20 mouse cellular contexts compared by ENCODE assay signal in the genomic region with DNA sequence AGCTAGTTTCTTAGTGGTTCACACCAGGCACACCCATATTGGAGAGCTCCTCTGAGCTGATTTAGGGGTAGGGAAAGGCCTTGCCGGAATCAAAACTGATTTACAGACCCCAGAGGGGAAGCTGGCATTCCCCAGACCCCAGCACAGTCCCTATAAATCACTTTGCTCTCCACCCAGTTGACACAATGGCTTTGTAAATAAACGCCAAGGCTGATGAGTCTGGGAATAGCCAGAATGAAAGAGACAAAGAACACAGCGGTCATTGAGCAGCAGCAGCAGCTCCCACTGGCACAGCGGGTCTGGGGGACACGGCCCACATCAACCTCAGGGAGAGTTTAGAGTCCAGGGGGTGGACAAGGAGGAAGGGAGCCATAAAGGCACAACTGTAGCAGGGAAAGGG.
DNase-seq lines count a peak whose midpoint lies in the region; ATAC-seq and TF ChIP-seq lines count a peak whose summit lies in the region.
"Had no signal": no experiment of that assay in that cellular context is flagged by ENCODE, and none has a peak within 500 bp of the region (broad histone marks: within the 10 kb centered on the region; RNA-seq: fewer than 3 reads in every experiment).

No protein-coding gene starts in this region.

- H3K9me3 ChIP-seq in kidney, embryonic 16.5 days (ENCODE audit: low read length) = no peaks in the 10 kb centered on the region
- no peaks in the 10 kb centered on the region for H3K9me3 ChIP-seq in hindbrain, embryonic 14.5 days (ENCODE audit: control insufficient read depth, low read length)
- no peaks in the 10 kb centered on the region for H3K9me3 ChIP-seq in neural tube, embryonic 12.5 days
- no peaks in the 10 kb centered on the region for H3K9me3 ChIP-seq in stomach, postnatal 0 days (ENCODE audit: control insufficient read depth, low read length)
- H3K9me3 ChIP-seq: embryonic facial prominence, embryonic 15.5 days; heart, embryonic 15.5 days had no signal

- H3K27ac ChIP-seq in kidney, embryonic 16.5 days (ENCODE audit: low read length) = no peak overlapping the region
- H3K27ac ChIP-seq in hindbrain, embryonic 14.5 days = peak overlapping the region; percentile 33
- peak overlapping the region; percentile 84 for H3K27ac ChIP-seq in neural tube, embryonic 12.5 days
- no peak overlapping the region for H3K27ac ChIP-seq in stomach, postnatal 0 days (replicated peaks)
- H3K27ac ChIP-seq: embryonic facial prominence, embryonic 15.5 days; heart, embryonic 15.5 days had no signal

- H3K4me3 ChIP-seq in kidney, embryonic 16.5 days (ENCODE audit: low read length) = no peak overlapping the region
- no peak overlapping the region for H3K4me3 ChIP-seq in hindbrain, embryonic 14.5 days (replicated peaks; ENCODE audit: low read length)
- H3K4me3 ChIP-seq in neural tube, embryonic 12.5 days = no peak overlapping the region
- H3K4me3 ChIP-seq in stomach, postnatal 0 days (ENCODE audit: low read depth, low read length) = no peak overlapping the region
- H3K4me3 ChIP-seq: embryonic facial prominence, embryonic 15.5 days; heart, embryonic 15.5 days had no signal

- H3K9ac ChIP-seq in kidney, embryonic 16.5 days (replicated peaks; ENCODE audit: low read length) = no peak overlapping the region
- H3K9ac ChIP-seq in hindbrain, embryonic 14.5 days = no peak overlapping the region
- peak overlapping the region; percentile 13; the same call in 1 of the 2 replicates for H3K9ac ChIP-seq in neural tube, embryonic 12.5 days
- no peak overlapping the region for H3K9ac ChIP-seq in stomach, postnatal 0 days (ENCODE audit: low read length)
- H3K9ac ChIP-seq: embryonic facial prominence, embryonic 15.5 days; heart, embryonic 15.5 days had no signal

- TF ChIP-seq CTCF in stomach, postnatal 0 days (IDR thresholded peaks at IDR 0.05; ENCODE audit: low read depth) = no peak

- no peak overlapping the region for H3K4me2 ChIP-seq in kidney, embryonic 16.5 days (replicated peaks; ENCODE audit: low read depth, low read length)
- H3K4me2 ChIP-seq in hindbrain, embryonic 14.5 days (replicated peaks) = no peak overlapping the region
- H3K4me2 ChIP-seq in neural tube, embryonic 12.5 days (replicated peaks) = peak overlapping the region; percentile 27; the same call in 1 of the 2 replicates
- no peak overlapping the region for H3K4me2 ChIP-seq in stomach, postnatal 0 days (replicated peaks; ENCODE audit: low read depth)
- H3K4me2 ChIP-seq: embryonic facial prominence, embryonic 15.5 days; heart, embryonic 15.5 days; liver, embryonic 11.5 days had no signal

- H3K27me3 ChIP-seq in kidney, embryonic 16.5 days (ENCODE audit: insufficient read depth, low read length) = no peaks in the 10 kb centered on the region
- H3K27me3 ChIP-seq in hindbrain, embryonic 14.5 days (ENCODE audit: control insufficient read depth, insufficient read depth, low read length) = no peaks in the 10 kb centered on the region
- H3K27me3 ChIP-seq in neural tube, embryonic 12.5 days (replicated peaks) = no peaks in the 10 kb centered on the region
- no peaks in the 10 kb centered on the region for H3K27me3 ChIP-seq in stomach, postnatal 0 days (ENCODE audit: control insufficient read depth, insufficient read depth, low read length)
- H3K27me3 ChIP-seq: embryonic facial prominence, embryonic 15.5 days; heart, embryonic 15.5 days had no signal

- no peak for TF ChIP-seq EP300 in stomach, postnatal 0 days (optimal IDR thresholded peaks at IDR 0.05)

- H3K36me3 ChIP-seq in kidney, embryonic 16.5 days (ENCODE audit: insufficient read depth, low read length) = no peaks in the 10 kb centered on the region
- no peaks in the 10 kb centered on the region for H3K36me3 ChIP-seq in hindbrain, embryonic 14.5 days (replicated peaks; ENCODE audit: control insufficient read depth, insufficient read depth)
- no peaks in the 10 kb centered on the region for H3K36me3 ChIP-seq in neural tube, embryonic 12.5 days
- H3K36me3 ChIP-seq in stomach, postnatal 0 days (ENCODE audit: control insufficient read depth, insufficient read depth, low read length) = no peaks in the 10 kb centered on the region
- H3K36me3 ChIP-seq: embryonic facial prominence, embryonic 15.5 days; heart, embryonic 15.5 days had no signal

- DNase-seq in kidney, postnatal 10 days = no peak
- peak; percentile 39 for DNase-seq in embryo, embryonic 11.5 days (ENCODE audit: low read depth, low spot score)
- DNase-seq in hindbrain, embryonic 14.5 days (ENCODE audit: low spot score) = no peak
- DNase-seq in right cerebral cortex, adult 18-20 months = no peak
- no peak for DNase-seq in stomach, postnatal 0 days (ENCODE audit: low spot score)
- DNase-seq in gastrocnemius, postnatal 14 days = no peak
- DNase-seq: adrenal gland, adult 8-10 months; cerebellum, adult 8-10 months; heart, adult 18-20 months; kidney, adult 18-20 months; kidney, postnatal 36 days; layer of hippocampus, adult 9-11 months; lung, adult 18-20 months; right cerebral cortex, postnatal 25 days; thymus, adult 18-20 months had no signal

- ATAC-seq in kidney, embryonic 16.5 days (ENCODE audit: low FRiP score, low TSS enrichment) = peak; percentile 20; the same call in 1 of the 2 replicates
- ATAC-seq in hindbrain, embryonic 14.5 days (ENCODE audit: low FRiP score) = no peak
- ATAC-seq in neural tube, embryonic 12.5 days (ENCODE audit: low FRiP score, low read depth) = peak; percentile 91
- ATAC-seq in stomach, postnatal 0 days (ENCODE audit: low FRiP score, low TSS enrichment) = no peak

- WGBS in kidney, embryonic 16.5 days = 14% methylated on average over 5 of the region's 5 CpGs
- WGBS in hindbrain, embryonic 14.5 days = 17% methylated on average over 5 of the region's 5 CpGs
- 6% methylated on average over 5 of the region's 5 CpGs for WGBS in neural tube, embryonic 12.5 days
- 41% methylated on average over 5 of the region's 5 CpGs for WGBS in stomach, postnatal 0 days

- intact Hi-C loops in gastrocnemius, postnatal 14 days (cut with DNase I; ENCODE audit: low total_unique reads) = no loop called here

- H3K4me1 ChIP-seq in kidney, embryonic 16.5 days (ENCODE audit: insufficient read depth, low read length) = peaks cover 14% of the 10 kb centered on the region
- H3K4me1 ChIP-seq in hindbrain, embryonic 14.5 days (replicated peaks; ENCODE audit: control insufficient read depth, insufficient read depth, low read length) = peaks cover 52% of the 10 kb centered on the region
- peaks cover 74% of the 10 kb centered on the region for H3K4me1 ChIP-seq in neural tube, embryonic 12.5 days
- H3K4me1 ChIP-seq in stomach, postnatal 0 days (replicated peaks; ENCODE audit: control insufficient read depth, insufficient read depth) = no peaks in the 10 kb centered on the region
- H3K4me1 ChIP-seq: embryonic facial prominence, embryonic 15.5 days; heart, embryonic 15.5 days had no signal

Comparison
In these comparisons a context has a peak if more than half of its experiments do, and no peak if none do; other contexts are left out.
1. ATAC-seq: peak in kidney, embryonic 16.5 days (single experiment) and neural tube, embryonic 12.5 days (single experiment); none in hindbrain, embryonic 14.5 days (single experiment) and stomach, postnatal 0 days (single experiment).
2. H3K27ac ChIP-seq: peak in hindbrain, embryonic 14.5 days (single experiment) and neural tube, embryonic 12.5 days (single experiment); none in kidney, embryonic 16.5 days (single experiment) and stomach, postnatal 0 days (single experiment).